Mouse (Mus musculus) lung, adult 18-20 months (tissue): ENCODE data around the gene Fstl3.
A peak's percentile ranks its signal among the peaks of the same experiment; 100 is the strongest.

Experiments
- DNase-seq, 2 experiments: peaks; one replicate each; pipeline ENCODE4 v3.0.0; 2022; ENCODE audit warnings: mixed read lengths in 2 of 2

Fstl3 gene

DNA sequence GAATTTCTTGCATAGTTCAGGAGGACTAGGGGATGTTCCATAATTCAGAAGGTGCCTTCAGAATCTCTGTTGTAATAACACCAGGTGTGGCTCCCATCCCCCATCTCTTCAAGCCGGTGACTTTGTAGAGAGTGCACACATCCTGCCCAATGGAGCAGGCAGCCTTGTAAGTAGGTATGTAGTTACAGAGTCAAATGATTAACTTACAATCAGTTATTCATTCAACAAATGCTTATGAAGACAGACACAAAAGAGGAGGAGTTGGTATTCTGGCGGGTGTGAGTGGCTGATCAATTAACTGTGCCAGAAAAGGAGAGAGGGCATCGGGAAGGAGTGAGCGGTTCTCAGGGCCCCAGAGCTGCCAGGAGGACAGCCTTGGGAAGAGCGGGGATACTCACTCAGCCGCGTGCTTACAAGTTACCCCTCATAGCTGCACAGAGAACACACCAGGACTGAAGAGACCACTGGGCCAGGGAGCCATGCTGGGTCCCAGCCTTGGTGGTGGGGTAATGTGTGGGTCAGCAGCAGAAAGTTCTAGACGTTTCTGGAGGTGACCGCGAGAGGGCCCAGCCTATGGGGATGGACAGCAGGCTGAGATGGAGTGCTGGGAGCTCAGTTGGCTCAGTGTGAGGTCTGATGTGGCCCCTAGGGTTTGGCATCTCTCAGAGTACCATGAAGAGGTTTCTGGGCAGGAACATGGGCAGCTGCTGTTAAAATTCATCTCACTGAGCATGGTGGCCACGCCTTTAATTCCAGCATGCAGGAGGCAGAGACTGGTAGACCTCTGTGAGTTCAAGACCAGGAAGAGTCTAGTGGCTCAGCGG, 38.8 kb downstream of the Fstl3 start:
- DNase-seq = no peak

DNA sequence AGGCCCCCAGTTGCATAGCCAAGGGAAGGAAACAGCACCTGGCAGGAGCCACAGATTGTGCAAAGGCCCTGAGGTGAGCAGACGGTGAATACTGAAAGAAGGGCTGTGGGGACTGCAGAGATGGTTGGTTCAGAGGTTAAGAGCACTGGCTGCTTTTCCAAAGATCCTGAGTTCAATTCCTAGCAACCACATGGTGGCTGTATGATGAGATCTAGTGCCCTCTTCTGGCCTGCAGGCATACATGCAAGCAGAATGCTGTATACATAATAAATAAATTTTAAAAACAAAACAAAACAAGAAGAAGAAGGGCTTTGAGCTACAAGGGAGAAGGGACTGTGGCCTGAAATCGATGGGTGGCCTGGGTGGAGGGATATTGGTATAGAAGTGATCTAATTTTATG, 40.0 kb downstream of the Fstl3 start:
- no peak for DNase-seq

DNA sequence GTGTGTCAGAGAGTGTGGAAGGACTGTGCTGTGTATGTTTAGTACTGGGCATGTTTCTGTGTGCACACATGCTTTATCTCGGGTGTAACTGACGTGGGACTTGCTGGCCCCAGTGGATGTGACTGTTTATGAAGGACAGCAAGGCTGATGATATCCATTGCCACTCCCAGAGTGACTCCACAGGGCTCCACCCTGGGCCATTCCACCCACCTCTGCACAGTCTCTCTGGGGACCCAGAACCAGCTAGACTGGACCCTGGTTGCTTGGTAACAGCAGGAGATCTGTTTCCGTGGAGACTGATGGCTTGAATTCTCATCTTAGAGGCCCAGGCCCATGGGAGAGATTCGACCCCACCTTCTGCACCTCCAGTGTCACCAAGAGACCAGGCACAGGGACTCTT, 41.2 kb downstream of the Fstl3 start:
- no peak for DNase-seq

DNA sequence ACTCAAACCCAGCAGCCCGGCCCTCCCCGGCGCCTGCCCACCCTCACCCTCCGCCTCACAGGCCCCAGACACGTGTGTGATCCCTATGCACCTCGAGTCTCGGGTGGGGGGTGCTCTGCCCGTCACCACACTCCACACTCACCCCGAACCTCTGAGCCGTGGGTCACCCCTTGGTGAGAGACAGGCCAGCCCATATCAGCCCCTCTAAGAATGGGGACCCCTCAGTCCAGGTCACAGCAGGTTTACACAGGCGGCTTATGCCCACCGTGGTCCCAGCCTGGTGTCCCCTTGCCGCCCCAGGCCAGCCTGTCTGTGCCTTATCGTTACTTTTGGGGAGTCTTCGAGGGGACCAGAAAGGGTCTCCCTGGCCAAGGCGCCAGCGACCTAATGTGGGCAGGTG, 42.5 kb downstream of the Fstl3 start:
- no peak for DNase-seq

DNA sequence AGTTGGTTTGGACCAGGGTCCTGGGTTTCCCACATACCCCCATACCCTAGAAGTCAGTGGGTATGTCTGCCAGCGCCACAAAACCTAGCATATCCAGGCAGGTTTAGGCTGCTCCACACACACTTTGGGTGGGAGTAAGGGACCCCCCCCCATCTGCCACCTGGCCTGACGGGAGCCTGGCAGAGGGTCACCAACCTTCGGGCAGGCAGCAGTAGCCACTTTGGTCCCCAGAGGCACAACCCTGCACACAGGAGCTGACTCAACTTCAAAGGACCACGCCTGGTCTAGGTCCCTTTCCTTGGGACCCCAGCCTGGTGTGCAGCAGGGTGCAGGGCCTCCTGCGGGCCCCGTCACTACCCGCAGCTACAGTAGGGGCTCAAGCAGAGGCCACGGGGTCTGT, 43.2 kb downstream of the Fstl3 start:
- DNase-seq = no peak

DNA sequence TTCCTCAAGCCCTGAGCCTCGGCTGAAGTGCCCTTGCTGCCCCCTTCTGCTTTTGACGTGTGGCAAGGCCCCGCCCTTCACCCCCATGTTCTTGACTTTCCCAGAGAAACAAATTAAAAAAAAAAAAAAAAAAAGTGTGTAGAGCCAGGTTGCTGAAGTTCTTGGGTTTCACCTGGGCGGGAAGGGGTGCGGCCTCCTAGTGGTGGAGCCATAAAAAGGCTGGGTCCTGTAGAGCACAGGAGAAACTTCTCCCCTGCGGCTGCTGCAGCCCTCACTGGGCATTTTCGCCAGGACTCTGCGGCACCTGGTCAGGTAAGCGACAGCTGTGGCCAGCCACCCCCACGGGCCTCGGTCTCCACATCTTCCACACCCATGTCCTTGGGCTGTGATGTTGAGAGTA, 43.7 kb downstream of the Fstl3 start, which contains the start of gene Misp:
Gene Misp (plus strand): TSS at position 208 of the 400 bp plus-strand sequence.
- peak in 1 of 2 experiments; percentile 53 for DNase-seq

DNA sequence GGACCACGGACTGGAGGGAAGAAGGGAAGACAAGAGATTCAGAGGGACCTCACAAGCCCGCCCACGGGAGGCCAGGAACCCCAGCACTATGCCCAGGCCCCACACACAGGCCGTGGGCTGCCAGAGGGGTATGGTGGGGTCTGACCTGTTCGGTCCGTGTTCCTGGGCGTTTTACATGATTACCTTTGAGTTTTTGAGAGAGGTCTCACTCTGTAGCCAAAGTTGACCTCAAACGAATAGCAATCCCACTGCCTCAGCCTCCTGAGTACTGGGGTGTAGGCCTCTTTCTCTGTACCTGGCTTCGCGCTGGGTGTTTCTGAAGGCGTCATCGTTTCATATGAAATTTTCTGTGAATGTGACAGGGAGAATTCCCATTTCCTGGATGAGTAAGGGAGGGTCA, 44.7 kb downstream of the Fstl3 start:
- no peak for DNase-seq

DNA sequence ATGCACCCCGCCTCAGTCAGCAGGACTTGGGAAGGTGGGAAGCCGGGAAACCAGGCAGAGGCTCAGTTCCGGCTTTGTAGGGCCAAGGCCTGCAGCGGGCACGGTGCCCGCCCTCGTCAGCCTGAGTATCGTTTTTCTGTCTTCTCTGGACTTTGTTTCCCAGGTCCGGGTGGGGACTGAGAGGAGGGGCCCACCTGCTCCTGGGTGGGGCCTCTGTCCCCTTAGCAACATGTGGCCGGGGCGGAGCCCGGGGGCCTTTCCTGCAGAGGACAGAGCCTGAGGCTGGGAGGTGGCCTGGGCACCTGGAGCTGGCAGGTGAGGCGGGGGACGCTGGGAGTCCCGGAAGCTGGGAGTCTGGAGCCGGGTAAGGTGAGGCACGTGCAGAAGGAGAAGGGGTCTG, 45.3 kb downstream of the Fstl3 start:
- peak; percentile 68 to 80 for DNase-seq

DNA sequence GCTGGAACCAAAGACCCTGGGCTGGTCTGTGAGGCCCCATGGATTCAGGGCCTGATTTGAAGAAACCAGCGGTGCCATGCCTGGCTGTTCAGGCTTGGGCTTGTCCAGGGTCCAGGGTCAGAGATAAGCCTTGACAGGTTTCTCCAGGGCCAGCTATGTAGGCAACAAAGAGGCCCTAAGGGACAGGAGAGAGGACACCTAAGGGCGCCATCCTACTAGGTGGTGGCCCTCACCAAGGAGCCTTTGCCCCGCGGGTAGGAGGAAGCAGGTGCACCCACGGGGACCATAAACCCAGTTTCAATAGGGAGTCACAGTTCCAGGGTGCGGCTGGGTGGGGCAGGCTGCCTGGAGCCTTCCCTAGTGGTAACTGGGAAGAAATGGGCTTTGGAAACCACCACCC, 45.9 kb downstream of the Fstl3 start:
- no peak for DNase-seq

DNA sequence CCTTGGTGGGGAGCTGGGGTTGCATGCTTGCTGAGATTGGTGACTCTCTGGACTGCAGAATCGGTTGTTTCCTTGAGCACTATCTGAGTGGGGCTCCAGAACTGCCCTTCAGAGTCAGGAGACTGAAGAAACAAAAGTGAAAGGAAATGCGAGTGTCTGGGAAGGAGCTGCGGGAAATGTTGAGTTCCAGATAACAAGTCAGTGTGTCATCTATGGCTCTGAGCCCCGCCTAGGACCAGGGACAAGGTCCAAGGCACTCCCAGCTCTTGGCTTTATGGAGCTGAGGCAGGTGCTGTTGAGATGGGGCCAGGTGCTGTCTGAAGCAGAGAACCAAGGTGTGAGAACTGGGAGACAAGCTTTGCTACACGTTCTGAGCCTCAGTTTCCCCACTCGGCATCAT, 47.3 kb downstream of the Fstl3 start:
- peak; percentile 49 to 70 for DNase-seq

DNA sequence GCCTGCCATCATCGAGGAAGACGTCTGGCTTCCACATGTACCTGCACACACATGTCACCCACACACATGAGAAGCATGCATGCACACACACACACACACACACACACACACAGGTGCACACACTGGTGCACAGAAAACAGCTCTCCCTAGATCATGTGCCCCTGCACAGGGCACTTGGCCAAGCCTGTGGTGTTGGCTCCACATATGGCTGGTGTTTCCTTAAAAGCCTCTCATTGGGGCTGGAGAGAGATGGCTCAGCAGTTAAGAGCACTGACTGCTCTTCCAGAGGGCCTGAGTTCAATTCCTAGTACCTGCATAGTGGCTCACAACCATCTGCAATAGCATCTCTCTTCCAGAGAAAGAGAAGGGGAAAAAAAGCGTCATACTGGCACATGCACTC, 54.5 kb downstream of the Fstl3 start:
- DNase-seq = no peak
